Mouse (Mus musculus) layer of hippocampus, postnatal 14 days (tissue): Measurements from ENCODE around the gene Cox11. TPM values are rescaled to one million over a fixed set of nuclear protein-coding genes. Genes with fewer than 3 reads are reported as not detected.

ENCODE experiments used
- DNase-seq, 2 experiments: peaks; one replicate each; pipeline ENCODE4 v3.0.0; 2021 to 2022; ENCODE audit warnings: low spot score in 2 of 2, mixed read lengths in 1 of 2
- total RNA-seq, 2 experiments: library from RNA; stranded (reverse); gene quantifications; 2 replicates each; pipeline ENCODE4 v1.2.3; 2021

Gene Cox11
- total RNA-seq, 2 experiments from 2014 or later: 21.5 to 27.0 TPM

GRCm38 (mm10) chr11:90663618-90664297, 25.8 kb downstream of the Cox11 start:
- no peak for DNase-seq

- DNase-seq: no peak
Measured at GRCm38 (mm10) chr11:90664345-90664986, 26.5 kb downstream of the Cox11 start.

- DNase-seq: peak in 1 of 2 experiments; percentile 59
Measured at GRCm38 (mm10) chr11:90665161-90665560, 27.2 kb downstream of the Cox11 start.

- no peak for DNase-seq
Measured at GRCm38 (mm10) chr11:90666144-90666757, 28.3 kb downstream of the Cox11 start.

- DNase-seq: no peak
Measured at GRCm38 (mm10) chr11:90666916-90667315, 28.9 kb downstream of the Cox11 start.

GRCm38 (mm10) chr11:90667325-90667724, 29.4 kb downstream of the Cox11 start:
- no peak for DNase-seq

- no peak for DNase-seq
Measured at GRCm38 (mm10) chr11:90675479-90676110, 37.6 kb downstream of the Cox11 start.

- no peak for DNase-seq
Measured at GRCm38 (mm10) chr11:90677027-90677426, 39.1 kb downstream of the Cox11 start.

GRCm38 (mm10) chr11:90677771-90678288, 39.9 kb downstream of the Cox11 start:
- no peak for DNase-seq

- no peak for DNase-seq
Measured at GRCm38 (mm10) chr11:90678582-90678981, 40.6 kb downstream of the Cox11 start.

GRCm38 (mm10) chr11:90681171-90681570, 43.2 kb downstream of the Cox11 start:
- no peak for DNase-seq

- DNase-seq: no peak
Measured at GRCm38 (mm10) chr11:90684765-90685164, 46.8 kb downstream of the Cox11 start.

GRCm38 (mm10) chr11:90685196-90685595, 47.2 kb downstream of the Cox11 start:
- DNase-seq: no peak

GRCm38 (mm10) chr11:90686287-90687025, 48.5 kb downstream of the Cox11 start:
- DNase-seq: no peak

- no peak for DNase-seq
Measured at GRCm38 (mm10) chr11:90687040-90687439, 49.1 kb downstream of the Cox11 start.

- peak; percentile 79 to 81 for DNase-seq
Measured at GRCm38 (mm10) chr11:90687460-90688416, 49.8 kb downstream of the Cox11 start, which contains the start of gene Tom1l1. Gene Tom1l1, minus strand, starts transcription at chr11:90688366.

- DNase-seq: no peak
Measured at GRCm38 (mm10) chr11:90690361-90690760, 52.4 kb downstream of the Cox11 start.

GRCm38 (mm10) chr11:90694206-90694605, 56.2 kb downstream of the Cox11 start:
- no peak for DNase-seq
